Mouse (Mus musculus): ENCODE measurements at regions not wholly inside any gene's neighbourhood (a gene's known extent, or its start where the extent isn't known, plus 50 kb on each side); places are given as distances from the start of the nearest gene placed in this dataset.

DNA sequence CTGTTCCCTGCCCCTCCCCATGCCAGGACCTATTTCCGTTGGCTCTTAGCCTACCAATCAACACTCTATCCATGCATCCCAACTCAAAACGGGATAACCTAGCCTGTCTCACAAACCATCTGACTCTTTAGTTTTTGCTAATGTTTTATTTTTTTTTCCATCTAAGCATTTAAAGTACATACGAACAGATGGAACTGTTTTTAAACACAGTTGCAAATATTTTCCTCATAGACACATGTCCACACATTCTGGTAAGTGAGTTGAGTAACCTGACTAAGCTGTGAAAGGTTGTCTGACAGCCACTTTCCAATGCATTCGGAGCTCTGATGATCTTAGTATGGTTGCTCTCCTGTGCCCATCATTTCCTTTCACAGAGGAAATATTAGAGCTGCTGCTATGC lies 384.9 kb downstream of the Gm826 start:
- no peak for TF ChIP-seq CTCF (IDR thresholded peaks at IDR 0.05; ENCODE audit: control insufficient read depth, insufficient read depth, low read length)
- TF ChIP-seq POLR2A (IDR thresholded peaks at IDR 0.05; ENCODE audit: borderline replicate concordance, control insufficient read depth, low read depth, low read length), result no peak
